Mouse (Mus musculus): ENCODE data around the gene Kif26a. TPM values are rescaled to one million over a fixed set of nuclear protein-coding genes. Genes with fewer than 3 reads are reported as not detected.
A peak's percentile ranks its signal among the peaks of the same experiment; 100 is the strongest.

Gene Kif26a
- total RNA-seq, 2 experiments from 2014 or later, result 5.2 to 6.6 TPM

GRCm38 (mm10) chr12:112129300-112129856, 16.6 kb upstream of the Kif26a start:
- DNase-seq (ENCODE audit: extremely low spot score in 1 of 2, low spot score in 1 of 2), result no peak

- no peak for DNase-seq (ENCODE audit: extremely low spot score in 1 of 2, low spot score in 1 of 2)
Measured at GRCm38 (mm10) chr12:112130161-112130860, 15.7 kb upstream of the Kif26a start.

GRCm38 (mm10) chr12:112130957-112131356, 15.1 kb upstream of the Kif26a start:
- DNase-seq (ENCODE audit: extremely low spot score in 1 of 2, low spot score in 1 of 2), result no peak

GRCm38 (mm10) chr12:112140231-112140630, 5.8 kb upstream of the Kif26a start:
- DNase-seq (ENCODE audit: extremely low spot score in 1 of 2, low spot score in 1 of 2), result peak in 1 of 2 experiments; percentile 51

DNA sequence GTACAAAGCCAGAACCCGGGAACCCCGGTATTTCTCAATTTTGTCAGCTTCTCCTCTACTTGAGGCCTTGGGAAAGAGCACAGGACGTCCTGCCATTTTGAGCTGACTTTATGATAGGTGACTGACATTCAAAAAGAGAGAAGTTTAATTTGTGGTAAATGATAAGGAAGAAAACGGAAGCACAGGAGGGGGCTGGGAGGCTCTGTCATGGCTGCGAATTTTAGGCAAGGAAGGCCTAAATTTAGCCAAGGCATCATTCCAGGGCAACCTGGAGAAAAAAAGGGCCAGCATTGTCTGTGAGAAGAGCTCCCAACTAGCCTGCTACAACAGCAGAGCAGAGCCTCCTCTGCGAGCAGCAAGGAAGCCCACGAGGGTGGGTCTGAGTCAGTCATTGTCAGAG, 5.3 kb upstream of the Kif26a start:
- DNase-seq (ENCODE audit: extremely low spot score in 1 of 2, low spot score in 1 of 2), result no peak

DNA sequence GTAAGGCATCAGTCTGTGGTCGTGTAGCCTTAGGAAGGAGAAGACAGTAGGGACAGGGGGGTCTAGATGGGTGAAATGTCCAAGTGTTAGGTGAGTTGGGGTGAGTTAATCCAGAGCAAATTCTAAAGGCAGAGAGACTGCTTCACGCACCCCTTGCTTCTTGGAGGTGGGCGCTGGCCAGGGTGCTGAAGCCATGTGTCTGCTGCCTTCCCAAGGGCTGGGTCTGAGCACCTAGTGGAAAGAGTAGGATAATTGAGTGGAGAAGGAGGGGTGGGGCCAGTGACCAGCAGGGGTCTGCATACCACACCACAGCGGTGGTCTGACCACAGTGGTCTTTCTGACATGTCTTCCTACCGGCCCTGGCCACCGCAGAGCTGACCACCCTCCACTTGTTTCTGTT, 4.7 kb upstream of the Kif26a start:
- DNase-seq (ENCODE audit: extremely low spot score in 1 of 2, low spot score in 1 of 2), result peak in 1 of 2 experiments; percentile 29

GRCm38 (mm10) chr12:112143116-112143832, 2.7 kb upstream of the Kif26a start:
- peak in 1 of 2 experiments; percentile 32 for DNase-seq (ENCODE audit: extremely low spot score in 1 of 2, low spot score in 1 of 2)

- DNase-seq (ENCODE audit: extremely low spot score in 1 of 2, low spot score in 1 of 2), result no peak
Measured at GRCm38 (mm10) chr12:112143833-112144201, 2.2 kb upstream of the Kif26a start.

DNA sequence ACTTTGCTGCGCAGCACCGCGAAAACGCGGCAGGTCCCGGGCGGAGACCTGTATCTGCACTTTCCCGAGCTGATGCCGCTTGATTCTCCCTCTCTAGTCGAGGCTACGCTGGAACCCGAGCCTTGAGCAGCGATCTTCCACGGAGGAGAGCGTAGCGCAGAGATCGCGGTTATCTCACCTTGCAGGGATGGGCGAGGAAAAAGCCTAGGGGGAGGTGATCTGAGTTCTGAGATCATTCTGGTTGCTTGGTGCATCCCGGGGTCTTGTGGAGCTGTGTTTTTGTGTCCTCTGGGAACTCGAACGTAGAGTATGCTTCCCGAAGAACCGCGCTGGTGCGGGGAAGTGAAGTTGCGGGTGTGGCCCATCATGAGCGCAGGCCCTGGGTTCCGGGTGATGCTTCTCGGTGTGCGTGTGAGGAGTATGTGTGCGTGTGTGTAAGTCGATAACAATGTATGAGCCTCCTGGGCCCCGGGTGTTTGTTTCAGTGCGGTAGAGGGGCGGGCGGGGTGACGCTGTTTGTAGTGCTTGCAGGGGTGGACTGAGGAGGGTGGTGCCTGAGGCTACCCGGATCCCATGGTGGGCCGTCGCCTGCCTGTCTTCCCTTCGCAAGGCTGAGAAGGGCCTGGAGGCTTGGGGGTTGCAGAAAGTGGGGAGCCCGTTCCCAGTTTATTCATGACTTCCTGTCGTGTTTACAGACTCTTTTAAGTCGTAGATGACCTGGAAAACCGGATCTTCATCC, 1.5 kb upstream of the Kif26a start:
- peak in 1 of 2 experiments; percentile 16 for DNase-seq (ENCODE audit: extremely low spot score in 1 of 2, low spot score in 1 of 2)

- DNase-seq (ENCODE audit: extremely low spot score in 1 of 2, low spot score in 1 of 2), result peak; percentile 81 to 93
Measured at GRCm38 (mm10) chr12:112145211-112145874, 665 bp upstream of the Kif26a start.

DNA sequence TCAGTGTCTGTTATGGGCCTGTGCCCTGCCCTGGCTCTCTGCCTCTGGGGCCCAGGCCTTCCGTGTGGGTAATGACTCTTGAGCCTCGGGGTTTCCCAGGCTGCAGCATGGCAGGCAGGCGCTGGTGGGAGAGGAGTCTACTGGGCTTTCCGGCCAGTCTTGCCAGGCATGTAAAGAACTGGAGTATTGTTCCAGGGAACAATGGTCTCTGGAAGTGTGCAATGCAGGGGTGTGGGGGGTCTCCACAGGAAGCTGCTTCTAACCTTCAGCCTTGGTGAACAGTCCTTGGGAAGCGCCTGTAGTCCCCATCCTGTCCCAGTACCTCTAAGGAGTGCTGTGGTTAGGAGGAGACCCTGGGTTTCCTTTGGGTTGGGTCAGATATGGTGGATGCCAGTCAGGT, 1.4 kb downstream of the Kif26a start:
- DNase-seq (ENCODE audit: extremely low spot score in 1 of 2, low spot score in 1 of 2), result no peak

DNA sequence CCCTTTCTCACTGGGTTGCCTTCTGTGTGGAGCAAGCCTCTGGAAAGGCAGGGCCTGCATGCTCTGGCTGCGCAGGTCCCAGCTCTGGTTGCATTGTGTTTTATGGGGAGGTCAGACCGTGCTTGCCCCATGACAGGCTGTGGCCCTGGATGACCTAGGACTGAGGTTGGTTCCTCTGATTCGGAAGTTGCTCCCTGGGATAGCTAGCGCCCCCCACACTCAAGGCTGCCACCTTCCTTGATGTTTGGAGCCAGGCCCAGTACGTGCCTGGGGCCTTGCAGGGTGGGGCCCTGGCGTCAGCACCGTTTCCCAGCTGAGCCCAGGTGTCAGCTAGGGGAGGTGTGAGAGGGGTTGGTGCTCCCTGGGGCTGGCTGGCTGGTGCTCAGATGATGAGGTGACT, 4.0 kb downstream of the Kif26a start:
- DNase-seq (ENCODE audit: extremely low spot score in 1 of 2, low spot score in 1 of 2), result no peak

DNA sequence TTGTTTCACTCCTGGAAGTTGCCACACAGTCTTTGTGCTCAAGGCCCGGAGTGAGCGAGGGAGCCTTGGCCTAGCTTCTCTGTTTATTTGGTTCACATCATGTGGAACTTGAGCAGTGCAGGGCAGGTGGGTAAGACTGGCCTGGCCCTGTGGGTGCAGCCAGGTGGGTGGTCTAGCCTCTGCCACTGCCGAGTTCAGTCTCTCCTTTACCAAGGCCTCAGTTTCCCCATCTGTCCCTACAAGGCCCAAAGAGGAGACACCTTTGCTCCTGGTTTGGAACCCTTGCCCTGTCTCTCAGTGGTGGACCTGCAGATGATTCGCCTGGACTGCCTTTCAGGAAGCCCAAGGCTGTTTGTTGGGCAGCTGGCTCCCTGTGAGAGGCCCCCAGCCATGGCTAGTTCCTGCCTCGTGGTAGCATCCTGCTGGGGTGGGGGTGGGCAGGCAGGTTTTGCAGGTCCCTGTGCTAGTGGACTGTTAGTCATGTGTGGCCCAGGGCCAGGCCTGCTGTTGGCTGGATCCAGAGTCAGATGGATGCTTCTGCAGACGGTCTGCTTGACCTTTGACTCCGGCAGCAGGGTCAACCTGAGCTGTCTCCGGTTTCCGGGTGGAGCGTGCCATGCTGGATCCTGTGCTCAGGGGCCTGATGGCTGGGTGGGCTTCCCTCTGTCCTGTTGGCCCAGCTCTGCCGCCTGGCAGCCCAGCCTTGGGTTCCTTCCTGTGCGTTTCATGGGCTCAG, 5.4 kb downstream of the Kif26a start:
- no peak for DNase-seq (ENCODE audit: extremely low spot score in 1 of 2, low spot score in 1 of 2)

- no peak for DNase-seq (ENCODE audit: extremely low spot score in 1 of 2, low spot score in 1 of 2)
Measured at GRCm38 (mm10) chr12:112151980-112152362, 6.0 kb downstream of the Kif26a start.

DNA sequence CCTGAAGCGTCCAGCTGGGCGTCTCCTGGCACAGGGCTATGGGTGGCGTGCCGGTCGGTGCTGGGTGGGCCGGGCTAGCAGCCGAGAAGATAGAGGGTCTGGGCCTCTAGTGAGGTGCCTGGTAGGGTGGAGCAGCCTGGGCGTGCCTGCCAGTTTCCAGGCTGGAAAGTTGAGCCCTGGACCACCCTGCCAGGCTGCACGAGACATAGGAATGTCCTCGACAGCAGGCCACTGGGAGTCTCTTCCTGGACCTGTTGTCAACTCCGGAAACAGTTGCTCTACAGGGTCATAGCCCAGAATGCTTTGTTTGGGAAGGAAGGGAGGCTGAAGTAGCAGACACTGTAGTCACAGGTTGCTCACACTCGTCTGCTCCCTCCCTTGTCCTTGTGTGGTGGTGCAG, 7.6 kb downstream of the Kif26a start:
- DNase-seq (ENCODE audit: extremely low spot score in 1 of 2, low spot score in 1 of 2), result no peak

- no peak for DNase-seq (ENCODE audit: extremely low spot score in 1 of 2, low spot score in 1 of 2)
Measured at GRCm38 (mm10) chr12:112154476-112154875, 8.5 kb downstream of the Kif26a start.

DNA sequence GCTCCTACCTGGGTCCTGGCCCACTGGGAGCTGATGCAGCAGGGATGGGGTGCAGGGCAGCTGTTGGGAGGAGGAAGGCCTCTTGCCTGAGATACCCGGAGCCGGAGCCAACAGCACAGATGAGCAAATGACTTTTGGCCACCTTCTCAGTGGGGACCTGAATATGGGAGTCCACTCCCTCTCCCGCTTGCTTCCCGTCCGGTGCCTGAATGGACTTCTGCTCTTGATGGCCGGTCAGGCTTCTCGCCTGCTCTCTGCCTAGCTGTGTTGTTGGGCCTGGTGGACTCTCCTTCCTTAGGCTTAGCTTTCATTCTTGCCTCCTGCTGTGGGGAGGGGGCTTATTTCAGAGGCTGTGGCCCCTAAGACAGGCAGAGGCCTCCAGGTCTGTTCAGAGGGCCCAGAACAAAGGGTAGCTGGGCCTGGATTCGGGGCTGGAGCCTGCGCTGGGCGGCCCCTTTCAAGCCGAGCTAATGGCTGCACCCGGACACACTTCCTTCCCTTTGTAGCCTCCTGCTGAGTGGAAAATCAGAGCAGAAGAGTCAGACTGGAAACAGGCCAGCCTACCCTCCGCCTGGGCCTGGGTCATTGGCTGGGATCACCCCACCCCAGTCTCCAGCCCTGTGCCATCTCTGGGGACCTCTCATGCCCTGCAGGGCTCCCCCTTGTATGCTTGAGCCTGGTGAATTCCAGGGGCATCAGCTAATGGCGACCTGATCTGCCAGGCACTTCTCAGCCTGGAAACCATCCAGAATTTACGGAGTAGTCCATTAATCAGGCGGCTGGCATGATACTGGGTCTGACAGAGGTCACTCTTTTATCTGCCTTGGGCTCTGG, 9.4 kb downstream of the Kif26a start:
- no peak for DNase-seq (ENCODE audit: extremely low spot score in 1 of 2, low spot score in 1 of 2)

GRCm38 (mm10) chr12:112156804-112157203, 10.8 kb downstream of the Kif26a start:
- no peak for DNase-seq (ENCODE audit: extremely low spot score in 1 of 2, low spot score in 1 of 2)

- no peak for DNase-seq (ENCODE audit: extremely low spot score in 1 of 2, low spot score in 1 of 2)
Measured at GRCm38 (mm10) chr12:112158246-112158645, 12.2 kb downstream of the Kif26a start.

Measured in layer of hippocampus, postnatal 25 days (tissue).